Mouse (Mus musculus): ENCODE data around the gene Cecr2.

- no peak for TF ChIP-seq CTCF (IDR thresholded peaks at IDR 0.05; ENCODE audit: low read depth, low read length)
- no peak for TF ChIP-seq POLR2A (IDR thresholded peaks at IDR 0.05; ENCODE audit: borderline replicate concordance, low read depth, low read length)
These were observed 48.6 kb downstream of the Cecr2 start for GRCm38 (mm10) chr6:120714806-120715205.
